Mouse (Mus musculus): Measurements from ENCODE around the gene Sfta2. TPM values are rescaled to one million over a fixed set of nuclear protein-coding genes. Genes with fewer than 3 reads are reported as not detected.

Sfta2 gene
- polyA plus RNA-seq, 1 experiment: not detected

- DNase-seq (ENCODE audit: low read depth, low spot score): no peak
- 76% methylated on average over 7 of the region's 7 CpGs for WGBS
Observed at GRCm38 (mm10) chr17:35591219-35591578, 10.2 kb upstream of the Sfta2 start.

GRCm38 (mm10) chr17:35591731-35592130 lies 9.6 kb upstream of the Sfta2 start:
- DNase-seq (ENCODE audit: low read depth, low spot score): no peak

GRCm38 (mm10) chr17:35592131-35592530 lies 9.2 kb upstream of the Sfta2 start:
- DNase-seq (ENCODE audit: low read depth, low spot score): no peak
- 88% methylated on average over 9 of the region's 9 CpGs for WGBS

More at GRCm38 (mm10) chr17:35591731-35592130, 9.6 kb upstream of the Sfta2 start:
- 78% methylated on average over 15 of the region's 15 CpGs for WGBS

GRCm38 (mm10) chr17:35593786-35594185 lies 7.6 kb upstream of the Sfta2 start:
- 27% methylated on average over 4 of the region's 4 CpGs for WGBS

GRCm38 (mm10) chr17:35594456-35594855 lies 6.9 kb upstream of the Sfta2 start:
- 83% methylated on average over 7 of the region's 7 CpGs for WGBS
- no peak for DNase-seq (ENCODE audit: low read depth, low spot score)

More at GRCm38 (mm10) chr17:35593786-35594185, 7.6 kb upstream of the Sfta2 start:
- DNase-seq (ENCODE audit: low read depth, low spot score): no peak

- WGBS: 69% methylated on average over 3 of the region's 3 CpGs
- no peak for DNase-seq (ENCODE audit: low read depth, low spot score)
Observed at GRCm38 (mm10) chr17:35597399-35597798, 4.0 kb upstream of the Sfta2 start.

GRCm38 (mm10) chr17:35601736-35602354 lies 496 bp downstream of the Sfta2 start:
- 21% methylated on average over 8 of the region's 8 CpGs for WGBS

GRCm38 (mm10) chr17:35617127-35617526 lies 15.8 kb downstream of the Sfta2 start:
- WGBS: 67% methylated on average over 4 of the region's 4 CpGs
- DNase-seq (ENCODE audit: low read depth, low spot score): no peak

More at GRCm38 (mm10) chr17:35601736-35602354, 496 bp downstream of the Sfta2 start:
- DNase-seq (ENCODE audit: low read depth, low spot score): no peak

GRCm38 (mm10) chr17:35626537-35626936 lies 25.2 kb downstream of the Sfta2 start, which contains the start of gene Gm9573:
Gene Gm9573 (minus strand): TSS chr17:35626637.
- WGBS: 67% methylated on average over 7 of the region's 7 CpGs
- DNase-seq (ENCODE audit: low read depth, low spot score): no peak

GRCm38 (mm10) chr17:35633992-35634391 lies 32.6 kb downstream of the Sfta2 start:
- WGBS: 11% methylated on average over 1 of the region's 1 CpGs
- DNase-seq (ENCODE audit: low read depth, low spot score): no peak

GRCm38 (mm10) chr17:35635202-35635601 lies 33.9 kb downstream of the Sfta2 start:
- no peak for DNase-seq (ENCODE audit: low read depth, low spot score)
- WGBS: 85% methylated on average over 3 of the region's 3 CpGs

GRCm38 (mm10) chr17:35635699-35636111 lies 34.4 kb downstream of the Sfta2 start:
- 1% methylated on average over 15 of the region's 15 CpGs for WGBS

GRCm38 (mm10) chr17:35636363-35636762 lies 35.0 kb downstream of the Sfta2 start:
- WGBS: 36% methylated on average over 5 of the region's 5 CpGs
- no peak for DNase-seq (ENCODE audit: low read depth, low spot score)

More at GRCm38 (mm10) chr17:35635699-35636111, 34.4 kb downstream of the Sfta2 start:
- DNase-seq (ENCODE audit: low read depth, low spot score): no peak

- WGBS: 29% methylated on average over 14 of the region's 14 CpGs
- DNase-seq (ENCODE audit: low read depth, low spot score): no peak
Observed at GRCm38 (mm10) chr17:35638475-35639190, 37.3 kb downstream of the Sfta2 start.

- WGBS: 55% methylated on average over 6 of the region's 6 CpGs
- DNase-seq (ENCODE audit: low read depth, low spot score): no peak
Observed at GRCm38 (mm10) chr17:35639352-35639751, 38.0 kb downstream of the Sfta2 start.

GRCm38 (mm10) chr17:35643609-35644236 lies 42.4 kb downstream of the Sfta2 start, which contains the start of gene Mucl3:
Gene Mucl3 (minus strand): TSS chr17:35643695.
- no peak for DNase-seq (ENCODE audit: low read depth, low spot score)
- 39% methylated on average over 13 of the region's 13 CpGs for WGBS

GRCm38 (mm10) chr17:35649429-35649828 lies 48.1 kb downstream of the Sfta2 start:
- no peak for DNase-seq (ENCODE audit: low read depth, low spot score)
- WGBS: 29% methylated on average over 2 of the region's 2 CpGs

- no peak for DNase-seq (ENCODE audit: low read depth, low spot score)
- 86% methylated on average over 2 of the region's 2 CpGs for WGBS
Observed at GRCm38 (mm10) chr17:35653086-35653485, 51.7 kb downstream of the Sfta2 start.

- DNase-seq (ENCODE audit: low read depth, low spot score): peak; percentile 47
- 64% methylated on average over 17 of the region's 17 CpGs for WGBS
Observed at GRCm38 (mm10) chr17:35665957-35666515, 64.7 kb downstream of the Sfta2 start.

- DNase-seq (ENCODE audit: low read depth, low spot score): no peak
- WGBS: 2% methylated on average over 13 of the region's 13 CpGs
Observed at GRCm38 (mm10) chr17:35666851-35667256, 65.5 kb downstream of the Sfta2 start.
